Mouse (Mus musculus) left cerebral cortex, adult 2 months (tissue): ENCODE results near the gene Chd6. TPM values are rescaled to one million over a fixed set of nuclear protein-coding genes. Genes with fewer than 3 reads are reported as not detected.

Experiments
- DNase-seq, 2 experiments: peaks; one replicate each; pipeline ENCODE4 v3.0.0; 2021 to 2022; ENCODE audit warnings: low spot score in 2 of 2, mixed read lengths in 1 of 2; ENCODE audit errors: extremely low spot score in 1 of 2
- H3K27ac ChIP-seq: fragments of 200-600 bp; 2 replicates; pipeline ENCODE4 v1.8.1; 2022
- H3K4me3 ChIP-seq: fragments of 200-600 bp; 2 replicates; pipeline ENCODE4 v1.8.1; 2022
- CTCF ChIP-seq: fragments of 200-600 bp; IDR thresholded peaks from 2 replicates; pipeline ENCODE4 v1.8.1; 2022; ENCODE audit warnings: antibody characterized with exemption, mild to moderate bottlenecking, moderate library complexity
- intact Hi-C: fragments of 180-260 bp; cut with DNase I; formaldehyde crosslinking; loops from one replicate; pipeline ENCODE4 v1.15.1; 2025
- total RNA-seq, 2 experiments: library from RNA; stranded (reverse); gene quantifications; 2 replicates each; pipeline ENCODE4 v1.2.3; 2021

Chd6 gene
- total RNA-seq, 2 experiments from 2014 or later, result 67.3 to 70.7 TPM

GRCm38 (mm10) chr2:160915821-160916610, 192.9 kb downstream of the Chd6 start:
- no peak overlapping the region for H3K27ac ChIP-seq

GRCm38 (mm10) chr2:160914656-160915055, 194.2 kb downstream of the Chd6 start:
- Histone ChIP-seq H3K4me3 (no peak overlapping the region), H3K27ac (no peak overlapping the region)
- intact Hi-C loops, result no loop called here
- DNase-seq, result no peak
- no peak for TF ChIP-seq CTCF

More at GRCm38 (mm10) chr2:160915821-160916610, 192.9 kb downstream of the Chd6 start:
- intact Hi-C loops, result no loop called here
- DNase-seq, result no peak
- TF ChIP-seq CTCF, result no peak
- no peak overlapping the region for H3K4me3 ChIP-seq

- no peak for DNase-seq
- TF ChIP-seq CTCF, result no peak
- intact Hi-C loops, result no loop called here
- Histone ChIP-seq H3K27ac (no peak within 1 kb of the TSS), H3K4me3 (peak within 1 kb of the TSS; percentile 35)
Measured at GRCm38 (mm10) chr2:160912231-160912671, 196.6 kb downstream of the Chd6 start, which contains the start of gene Emilin3. TSS of gene Emilin3 (minus strand) at chr2:160912328.

GRCm38 (mm10) chr2:160911558-160912201, 197.2 kb downstream of the Chd6 start:
- peak overlapping the region; percentile 35 for H3K4me3 ChIP-seq
- DNase-seq, result no peak
- H3K27ac ChIP-seq, result no peak overlapping the region
- TF ChIP-seq CTCF, result no peak
- intact Hi-C loops, result no loop called here

- no peak for DNase-seq
Measured at GRCm38 (mm10) chr2:160910633-160911032, 198.2 kb downstream of the Chd6 start.

GRCm38 (mm10) chr2:160908607-160909006, 200.3 kb downstream of the Chd6 start:
- no peak for DNase-seq
- Histone ChIP-seq H3K4me3 (no peak overlapping the region), H3K27ac (no peak overlapping the region)
- no peak for TF ChIP-seq CTCF
- intact Hi-C loops, result no loop called here

More at GRCm38 (mm10) chr2:160910633-160911032, 198.2 kb downstream of the Chd6 start:
- TF ChIP-seq CTCF, result no peak
- no peak overlapping the region for H3K4me3 ChIP-seq
- intact Hi-C loops, result no loop called here
- no peak overlapping the region for H3K27ac ChIP-seq

GRCm38 (mm10) chr2:160906101-160906500, 202.8 kb downstream of the Chd6 start:
- no peak for DNase-seq
- TF ChIP-seq CTCF, result no peak
- H3K4me3 ChIP-seq, result no peak overlapping the region
- H3K27ac ChIP-seq, result no peak overlapping the region
- intact Hi-C loops, result no loop called here

- no peak for DNase-seq
- Histone ChIP-seq H3K27ac (no peak overlapping the region), H3K4me3 (no peak overlapping the region)
- intact Hi-C loops, result no loop called here
- no peak for TF ChIP-seq CTCF
Measured at GRCm38 (mm10) chr2:160905301-160905700, 203.6 kb downstream of the Chd6 start.

- Histone ChIP-seq H3K27ac (no peak overlapping the region), H3K4me3 (no peak overlapping the region)
- no peak for DNase-seq
- intact Hi-C loops, result no loop called here
- TF ChIP-seq CTCF, result no peak
Measured at GRCm38 (mm10) chr2:160901656-160902412, 207.0 kb downstream of the Chd6 start.

Other genes with a start within 250 kb of the Chd6 start
- gene Zhx3, start 236.1 kb downstream of the Chd6 start, total RNA-seq, result 10 to 100 TPM; 67.8 to 81.4 TPM
- 1 to 10 TPM in 1 of 2 experiments, under 1 TPM in 1; 0.65 to 1.8 TPM for gene Lpin3, start 228.4 kb downstream of the Chd6 start, total RNA-seq
- under 1 TPM; 0.45 to 0.49 TPM for gene Emilin3, start 196.7 kb downstream of the Chd6 start, total RNA-seq